Mouse (Mus musculus): ENCODE results near the gene Hist1h1c.
A peak's percentile ranks its signal among the peaks of the same experiment; 100 is the strongest.
"Not testable (repeated sequence)": the region's sequence is repeated elsewhere in the genome, so short reads cannot be mapped to it uniquely, and the experiment has no call there.

Gene Hist1h1c

GRCm38 (mm10) chr13:23761871-23762821 lies 23.5 kb downstream of the Hist1h1c start, which contains the start of gene Hist1h3a:
Gene Hist1h3a (minus strand): TSS chr13:23762386.
- DNase-seq = peak; percentile 94

GRCm38 (mm10) chr13:23763242-23763585 lies 24.6 kb downstream of the Hist1h1c start:
- DNase-seq = no peak

- peak; percentile 96 for DNase-seq
These were observed 25.1 kb downstream of the Hist1h1c start, which contains the start of gene Hist1h1a for GRCm38 (mm10) chr13:23763586-23764323. Gene Hist1h1a (plus strand): TSS chr13:23763666.

GRCm38 (mm10) chr13:23764324-23765171 lies 25.9 kb downstream of the Hist1h1c start:
- no peak for DNase-seq

- DNase-seq = no peak
These were observed 26.5 kb downstream of the Hist1h1c start for GRCm38 (mm10) chr13:23765172-23765513.

- no peak for DNase-seq
These were observed 28.2 kb downstream of the Hist1h1c start for GRCm38 (mm10) chr13:23766772-23767171.

- DNase-seq = no peak
These were observed 30.3 kb downstream of the Hist1h1c start for GRCm38 (mm10) chr13:23768834-23769397.

- DNase-seq = not testable (repeated sequence)
These were observed 31.0 kb downstream of the Hist1h1c start, which contains the start of gene Trim38 for GRCm38 (mm10) chr13:23769613-23770012. Gene Trim38 (plus strand): TSS chr13:23769913.

GRCm38 (mm10) chr13:23772561-23773313 lies 34.1 kb downstream of the Hist1h1c start:
- peak; percentile 86 for DNase-seq

GRCm38 (mm10) chr13:23778339-23778738 lies 39.7 kb downstream of the Hist1h1c start:
- no peak for DNase-seq

GRCm38 (mm10) chr13:23779025-23779424 lies 40.4 kb downstream of the Hist1h1c start:
- DNase-seq = no peak

All from retina, postnatal 1 day (tissue).